Mouse (Mus musculus) C2C12 (cell line): Measurements from ENCODE around the gene Olfr1044. TPM values are rescaled to one million over a fixed set of nuclear protein-coding genes. Genes with fewer than 3 reads are reported as not detected.

ENCODE experiments used
- H3K27me3 ChIP-seq: one replicate; pipeline ENCODE4 v1.6.1; 2011; ENCODE audit not compliant: control insufficient read depth, insufficient read depth, insufficient read length
- H3K36me3 ChIP-seq: one replicate; pipeline ENCODE4 v1.6.1; 2011; ENCODE audit not compliant: control insufficient read depth, insufficient read depth
- H3K4me3 ChIP-seq: one replicate; pipeline ENCODE4 v1.5.1; 2011; ENCODE audit warnings: mild to moderate bottlenecking, control low read depth; ENCODE audit not compliant: poor library complexity, insufficient read depth, severe bottlenecking
- H3K79me2 ChIP-seq: one replicate; pipeline ENCODE4 v1.6.1; 2011; ENCODE audit not compliant: control insufficient read depth, insufficient read depth
- H3K79me3 ChIP-seq: one replicate; pipeline ENCODE4 v1.6.1; 2011; ENCODE audit warnings: low read depth, control low read depth
- H3ac ChIP-seq: one replicate; pipeline ENCODE3; 2011; ENCODE audit warnings: low read depth; ENCODE audit not compliant: control insufficient read depth, insufficient read length
- CEBPB ChIP-seq: IDR thresholded peaks from one replicate; pipeline ENCODE4 v1.6.1; 2011; ENCODE audit warnings: low read depth, mild to moderate bottlenecking, control low read depth, moderate library complexity
- CTCF ChIP-seq: IDR thresholded peaks from one replicate; pipeline ENCODE4 v1.5.1; 2011; ENCODE audit not compliant: control insufficient read depth, insufficient read depth, insufficient read length
- FOSL1 ChIP-seq: IDR thresholded peaks from one replicate; pipeline ENCODE4 v1.8.0; 2011; ENCODE audit warnings: mild to moderate bottlenecking, low read length; ENCODE audit not compliant: poor library complexity, insufficient read depth, severe bottlenecking
- MAX ChIP-seq: IDR thresholded peaks from one replicate; pipeline ENCODE4 v1.6.1; 2011; ENCODE audit warnings: mild to moderate bottlenecking, control low read depth
- MYOD1 ChIP-seq: IDR thresholded peaks from one replicate; pipeline ENCODE4 v1.6.1; 2011; ENCODE audit warnings: low read depth; ENCODE audit not compliant: control insufficient read depth, insufficient read length
- MYOG ChIP-seq: IDR thresholded peaks from one replicate; pipeline ENCODE4 v1.6.1; 2011; ENCODE audit not compliant: control insufficient read depth, insufficient read length; ENCODE audit errors: extremely low read depth
- USF1 ChIP-seq: IDR thresholded peaks from one replicate; pipeline ENCODE4 v1.6.1; 2011; ENCODE audit warnings: low read depth, mild to moderate bottlenecking, control low read depth, moderate library complexity
- polyA plus RNA-seq: library from polyadenylated mRNA; unstranded; fragments of >200 nt; fragmentation: generic; extraction: Trizol; gene quantifications from one replicate; pipeline ENCODE4 v1.2.1, GENCODE M21; 2012; ENCODE audit warnings: missing spikeins

Gene Olfr1044
- polyA plus RNA-seq, 1 experiment = not detected

DNA sequence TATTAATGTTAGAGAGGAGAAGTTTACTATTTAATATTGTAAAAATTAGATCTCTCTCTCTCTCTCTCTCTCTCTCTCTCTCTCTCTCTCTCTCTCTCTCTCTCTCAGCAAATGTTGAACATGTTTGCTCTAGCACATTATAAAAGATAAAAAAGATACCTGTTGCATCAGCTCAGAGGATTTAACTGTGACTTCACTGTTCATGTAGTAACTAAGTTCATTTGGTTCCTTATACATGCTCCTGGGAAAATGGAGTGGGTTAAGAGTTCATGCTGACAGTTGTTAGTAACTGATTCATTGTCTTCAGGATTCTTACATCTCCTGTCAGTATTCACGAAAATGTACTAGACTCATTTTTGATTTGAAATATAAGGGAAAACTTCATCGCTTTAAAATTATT lies 10.2 kb downstream of the Olfr1044 start, which contains the start of gene Olfr1043:
TSS of gene Olfr1043 (minus strand) at position 101 of the 400 bp plus-strand sequence.
- H3K36me3 ChIP-seq = no peaks in the 10 kb centered on the region
- H3K79me3 ChIP-seq = no peaks in the 10 kb centered on the region
- H3K4me3 ChIP-seq = no peak within 1 kb of the TSS
- TF ChIP-seq FOSL1 (no peak), MAX (no peak), MYOG (no peak), CTCF (no peak), USF1 (no peak), CEBPB (no peak), MYOD1 (no peak)
- H3K27me3 ChIP-seq = no peaks in the 10 kb centered on the region
- no peak within 1 kb of the TSS for H3ac ChIP-seq
- no peaks in the 10 kb centered on the region for H3K79me2 ChIP-seq

DNA sequence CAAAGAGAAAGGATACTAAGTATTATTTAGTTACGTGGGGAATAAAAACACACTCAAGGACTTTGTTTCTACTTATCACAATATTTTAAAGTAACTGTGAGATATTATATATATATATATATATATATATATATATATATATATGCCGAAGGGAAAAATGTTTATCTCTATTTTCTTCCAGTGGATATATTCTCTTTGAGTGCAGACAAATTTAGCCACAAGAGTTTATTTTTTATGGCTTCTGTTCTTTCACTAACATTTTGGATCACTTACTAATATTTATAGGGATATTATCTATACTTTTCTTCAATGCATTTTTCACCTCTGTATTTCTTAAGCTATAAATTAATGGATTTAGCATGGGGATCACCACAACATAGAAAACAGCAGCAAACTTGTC lies 15.9 kb downstream of the Olfr1044 start, which contains the start of gene Olfr1042:
TSS of gene Olfr1042 (minus strand) at position 101 of the 400 bp plus-strand sequence.
- no peaks in the 10 kb centered on the region for H3K27me3 ChIP-seq
- H3K79me3 ChIP-seq = no peaks in the 10 kb centered on the region
- TF ChIP-seq FOSL1 (no peak), CTCF (no peak), MAX (no peak), CEBPB (no peak), USF1 (no peak), MYOG (no peak), MYOD1 (no peak)
- no peaks in the 10 kb centered on the region for H3K79me2 ChIP-seq
- H3K4me3 ChIP-seq = no peak within 1 kb of the TSS
- no peaks in the 10 kb centered on the region for H3K36me3 ChIP-seq
- H3ac ChIP-seq = no peak within 1 kb of the TSS

DNA sequence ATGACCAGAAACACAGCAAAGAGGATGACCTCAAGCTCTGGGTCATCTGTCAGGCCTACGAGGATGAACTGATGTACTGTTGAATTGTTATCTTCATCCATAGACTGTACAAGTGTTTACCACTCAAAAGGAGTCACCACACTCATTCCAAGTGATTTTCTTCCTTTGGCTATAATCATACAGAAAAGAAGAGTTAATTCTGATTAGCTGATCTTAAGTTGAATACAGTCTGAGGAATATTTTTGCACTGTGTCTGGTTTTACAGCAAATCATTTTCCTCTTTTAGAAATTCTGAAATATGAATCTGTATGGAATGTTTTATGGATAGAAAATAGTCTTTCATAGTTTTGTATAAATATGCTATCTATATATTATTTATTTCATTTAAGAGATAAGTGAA lies 31.0 kb downstream of the Olfr1044 start, which contains the start of gene Olfr1040:
TSS of gene Olfr1040 (minus strand) at position 101 of the 400 bp plus-strand sequence.
- Histone ChIP-seq H3K36me3 (no peaks in the 10 kb centered on the region), H3K27me3 (no peaks in the 10 kb centered on the region), H3ac (no peak within 1 kb of the TSS), H3K79me3 (no peaks in the 10 kb centered on the region), H3K4me3 (no peak within 1 kb of the TSS), H3K79me2 (no peaks in the 10 kb centered on the region)
- TF ChIP-seq MYOG (no peak), FOSL1 (no peak), CEBPB (no peak), MAX (no peak), MYOD1 (no peak)

DNA sequence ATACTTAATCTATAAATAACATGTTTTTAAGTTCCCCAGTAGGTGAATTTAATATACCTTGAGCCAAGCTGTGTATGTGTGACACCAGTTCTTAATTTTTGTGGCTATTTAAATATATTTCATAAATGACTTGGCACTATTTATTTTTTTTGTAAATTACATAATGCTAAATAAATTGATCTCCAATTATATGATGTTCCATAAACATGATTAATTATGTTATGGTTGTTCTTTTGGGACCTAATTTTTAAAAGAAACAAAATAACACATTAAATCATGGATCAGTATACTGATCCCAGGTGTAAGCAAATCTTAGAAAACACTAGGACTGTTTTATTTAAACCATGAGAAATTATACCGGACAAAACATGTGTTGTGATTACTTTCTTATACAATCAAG lies 41.8 kb downstream of the Olfr1044 start, which contains the start of gene Olfr1039:
TSS of gene Olfr1039 (minus strand) at position 101 of the 400 bp plus-strand sequence.
- TF ChIP-seq CTCF = no peak
- no peak for TF ChIP-seq MAX
- TF ChIP-seq FOSL1 = no peak
- no peak for TF ChIP-seq USF1
- no peak for TF ChIP-seq CEBPB
- no peak for TF ChIP-seq MYOD1
- no peak for TF ChIP-seq MYOG
- no peak within 1 kb of the TSS for H3ac ChIP-seq
- H3K27me3 ChIP-seq = no peaks in the 10 kb centered on the region
- no peak within 1 kb of the TSS for H3K4me3 ChIP-seq
- no peaks in the 10 kb centered on the region for H3K79me2 ChIP-seq
- no peaks in the 10 kb centered on the region for H3K79me3 ChIP-seq
- no peaks in the 10 kb centered on the region for H3K36me3 ChIP-seq

Other genes starting within 250 kb of the Olfr1044 start
- not detected for gene Olfr1028, start 227.4 kb downstream of the Olfr1044 start, polyA plus RNA-seq
- gene Olfr1029, start 203.9 kb downstream of the Olfr1044 start, polyA plus RNA-seq = not detected
- gene Olfr1030, start 198.5 kb downstream of the Olfr1044 start, polyA plus RNA-seq = not detected
- not detected for gene Olfr1031, start 187.5 kb downstream of the Olfr1044 start, polyA plus RNA-seq
- gene Olfr1032, start 172.3 kb downstream of the Olfr1044 start, polyA plus RNA-seq = not detected
- not detected for gene Olfr1033, start 157.2 kb downstream of the Olfr1044 start, polyA plus RNA-seq
- gene Olfr1034, start 132.0 kb downstream of the Olfr1044 start, polyA plus RNA-seq = not detected
- not detected for gene Olfr1036, start 103.8 kb downstream of the Olfr1044 start, polyA plus RNA-seq
- gene Olfr1037, start 90.4 kb downstream of the Olfr1044 start, polyA plus RNA-seq = not detected
- gene Olfr1039, start 41.9 kb downstream of the Olfr1044 start, polyA plus RNA-seq = not detected
- gene Olfr1040, start 31.1 kb downstream of the Olfr1044 start, polyA plus RNA-seq = not detected
- not detected for gene Olfr1042, start 16.0 kb downstream of the Olfr1044 start, polyA plus RNA-seq
- gene Olfr1043, start 10.3 kb downstream of the Olfr1044 start, polyA plus RNA-seq = not detected
- not detected for gene Olfr52, start 7.9 kb upstream of the Olfr1044 start, polyA plus RNA-seq
- gene Olfr1045, start 25.2 kb upstream of the Olfr1044 start, polyA plus RNA-seq = not detected
- not detected for gene Olfr1046, start 41.5 kb upstream of the Olfr1044 start, polyA plus RNA-seq
- gene Olfr1047, start 53.6 kb upstream of the Olfr1044 start, polyA plus RNA-seq = not detected
- gene Olfr1048, start 62.5 kb upstream of the Olfr1044 start, polyA plus RNA-seq = not detected
- gene Olfr1049, start 80.5 kb upstream of the Olfr1044 start, polyA plus RNA-seq = not detected
- gene Olfr1051, start 101.3 kb upstream of the Olfr1044 start, polyA plus RNA-seq = not detected
- gene Olfr1052, start 114.6 kb upstream of the Olfr1044 start, polyA plus RNA-seq = not detected
- not detected for gene Olfr1053, start 137.5 kb upstream of the Olfr1044 start, polyA plus RNA-seq
- not detected for gene Olfr1054, start 157.6 kb upstream of the Olfr1044 start, polyA plus RNA-seq
- not detected for gene Olfr1055, start 172.5 kb upstream of the Olfr1044 start, polyA plus RNA-seq
- gene Olfr1056, start 184.6 kb upstream of the Olfr1044 start, polyA plus RNA-seq = not detected
- gene Olfr1057, start 200.6 kb upstream of the Olfr1044 start, polyA plus RNA-seq = not detected
- not detected for gene Olfr1058, start 210.7 kb upstream of the Olfr1044 start, polyA plus RNA-seq
- not detected for gene Olfr1061, start 236.2 kb upstream of the Olfr1044 start, polyA plus RNA-seq
- not detected for gene Olfr1062, start 248.9 kb upstream of the Olfr1044 start, polyA plus RNA-seq